Mouse (Mus musculus): ENCODE results near the gene Myo18a.

Myo18a gene

GRCm38 (mm10) chr11:77795216-77795615, 32.2 kb downstream of the Myo18a start:
- DNase-seq (ENCODE audit: low spot score in 2 of 2) = no peak

GRCm38 (mm10) chr11:77800491-77800868, 37.4 kb downstream of the Myo18a start:
- DNase-seq (ENCODE audit: low spot score in 2 of 2) = no peak

GRCm38 (mm10) chr11:77800869-77801701, 38.0 kb downstream of the Myo18a start:
- peak in 1 of 2 experiments; percentile 47 for DNase-seq (ENCODE audit: low spot score in 2 of 2)

GRCm38 (mm10) chr11:77802341-77802865, 39.4 kb downstream of the Myo18a start:
- DNase-seq (ENCODE audit: low spot score in 2 of 2) = no peak

GRCm38 (mm10) chr11:77806218-77806617, 43.2 kb downstream of the Myo18a start:
- DNase-seq (ENCODE audit: low spot score in 2 of 2) = no peak

- no peak for DNase-seq (ENCODE audit: low spot score in 2 of 2)
These were observed 43.8 kb downstream of the Myo18a start for GRCm38 (mm10) chr11:77806855-77807254.

GRCm38 (mm10) chr11:77808051-77808465, 45.0 kb downstream of the Myo18a start:
- DNase-seq (ENCODE audit: low spot score in 2 of 2) = no peak

GRCm38 (mm10) chr11:77809215-77809614, 46.2 kb downstream of the Myo18a start:
- DNase-seq (ENCODE audit: low spot score in 2 of 2) = no peak

GRCm38 (mm10) chr11:77810018-77810417, 47.0 kb downstream of the Myo18a start:
- no peak for DNase-seq (ENCODE audit: low spot score in 2 of 2)

- DNase-seq (ENCODE audit: low spot score in 2 of 2) = no peak
These were observed 50.9 kb downstream of the Myo18a start for GRCm38 (mm10) chr11:77813969-77814368.

GRCm38 (mm10) chr11:77816003-77816402, 53.0 kb downstream of the Myo18a start:
- peak; percentile 45 to 56 for DNase-seq (ENCODE audit: low spot score in 2 of 2)

- DNase-seq (ENCODE audit: low spot score in 2 of 2) = peak in 1 of 2 experiments; percentile 39
These were observed 58.6 kb downstream of the Myo18a start for GRCm38 (mm10) chr11:77821648-77822047.

- DNase-seq (ENCODE audit: low spot score in 2 of 2) = no peak
These were observed 59.7 kb downstream of the Myo18a start for GRCm38 (mm10) chr11:77822781-77823180.

GRCm38 (mm10) chr11:77825853-77826252, 62.8 kb downstream of the Myo18a start:
- DNase-seq (ENCODE audit: low spot score in 2 of 2) = no peak

GRCm38 (mm10) chr11:77826311-77826710, 63.3 kb downstream of the Myo18a start:
- no peak for DNase-seq (ENCODE audit: low spot score in 2 of 2)

GRCm38 (mm10) chr11:77827241-77827995, 64.4 kb downstream of the Myo18a start:
- no peak for DNase-seq (ENCODE audit: low spot score in 2 of 2)

GRCm38 (mm10) chr11:77828163-77828562, 65.1 kb downstream of the Myo18a start:
- DNase-seq (ENCODE audit: low spot score in 2 of 2) = no peak

GRCm38 (mm10) chr11:77829043-77829841, 66.2 kb downstream of the Myo18a start:
- no peak for DNase-seq (ENCODE audit: low spot score in 2 of 2)

GRCm38 (mm10) chr11:77830875-77831274, 67.8 kb downstream of the Myo18a start:
- DNase-seq (ENCODE audit: low spot score in 2 of 2) = no peak

GRCm38 (mm10) chr11:77832541-77832940, 69.5 kb downstream of the Myo18a start:
- DNase-seq (ENCODE audit: low spot score in 2 of 2) = no peak

- no peak for DNase-seq (ENCODE audit: low spot score in 2 of 2)
These were observed 72.1 kb downstream of the Myo18a start for GRCm38 (mm10) chr11:77835109-77835508.

- DNase-seq (ENCODE audit: low spot score in 2 of 2) = no peak
These were observed 73.2 kb downstream of the Myo18a start for GRCm38 (mm10) chr11:77836290-77836689.
